Mouse (Mus musculus) c-Kit-positive CD71-negative TER-119-negative erythroid progenitor cells, embryonic 14.5 days (primary cell): ENCODE measurements around the gene B3galnt2.
"Not testable (repeated sequence)": the region's sequence is repeated elsewhere in the genome, so short reads cannot be mapped to it uniquely, and the experiment has no call there.

ENCODE experiments used
- DNase-seq: peaks from one replicate; pipeline ENCODE4 v3.0.0-alpha.2; 2013; ENCODE audit warnings: low read depth

Gene B3galnt2

GRCm38 (mm10) chr13:14006056-14006455, 51.8 kb downstream of the B3galnt2 start:
- no peak for DNase-seq

GRCm38 (mm10) chr13:14011454-14011995, 57.3 kb downstream of the B3galnt2 start:
- DNase-seq = no peak

- DNase-seq = no peak
Observed at GRCm38 (mm10) chr13:14014001-14014400, 59.7 kb downstream of the B3galnt2 start.

GRCm38 (mm10) chr13:14014540-14014939, 60.3 kb downstream of the B3galnt2 start:
- no peak for DNase-seq

GRCm38 (mm10) chr13:14015609-14016008, 61.3 kb downstream of the B3galnt2 start:
- no peak for DNase-seq

- no peak for DNase-seq
Observed at GRCm38 (mm10) chr13:14018283-14018682, 64.0 kb downstream of the B3galnt2 start.

- no peak for DNase-seq
Observed at GRCm38 (mm10) chr13:14018852-14019251, 64.6 kb downstream of the B3galnt2 start.

GRCm38 (mm10) chr13:14021417-14021816, 67.1 kb downstream of the B3galnt2 start:
- not testable (repeated sequence) for DNase-seq

- no peak for DNase-seq
Observed at GRCm38 (mm10) chr13:14025554-14025953, 71.3 kb downstream of the B3galnt2 start.

GRCm38 (mm10) chr13:14026154-14026820, 72.0 kb downstream of the B3galnt2 start:
- no peak for DNase-seq

- no peak for DNase-seq
Observed at GRCm38 (mm10) chr13:14033309-14034072, 79.2 kb downstream of the B3galnt2 start.

GRCm38 (mm10) chr13:14034073-14034348, 79.7 kb downstream of the B3galnt2 start:
- DNase-seq = peak; percentile 41

- DNase-seq = not testable (repeated sequence)
Observed at GRCm38 (mm10) chr13:14035352-14035751, 81.1 kb downstream of the B3galnt2 start.

- no peak for DNase-seq
Observed at GRCm38 (mm10) chr13:14035875-14036630, 81.8 kb downstream of the B3galnt2 start.

- no peak for DNase-seq
Observed at GRCm38 (mm10) chr13:14038911-14039291, 84.6 kb downstream of the B3galnt2 start.

GRCm38 (mm10) chr13:14039292-14039965, 85.2 kb downstream of the B3galnt2 start, which contains the start of gene Tbce:
TSS of gene Tbce (minus strand) at chr13:14039638.
- DNase-seq = peak; percentile 83

- no peak for DNase-seq
Observed at GRCm38 (mm10) chr13:14040186-14040585, 85.9 kb downstream of the B3galnt2 start.

- no peak for DNase-seq
Observed at GRCm38 (mm10) chr13:14043851-14044250, 89.6 kb downstream of the B3galnt2 start.

- DNase-seq = no peak
Observed at GRCm38 (mm10) chr13:14044521-14044920, 90.3 kb downstream of the B3galnt2 start.
